Mouse (Mus musculus): ENCODE data around the gene Gm49392. TPM values are rescaled to one million over a fixed set of nuclear protein-coding genes. Genes with fewer than 3 reads are reported as not detected.
"Not testable (repeated sequence)": the region's sequence is repeated elsewhere in the genome, so short reads cannot be mapped to it uniquely, and the experiment has no call there.

Gene Gm49392
- polyA plus RNA-seq (2015; fragmentation: Nextera tagmentation; extraction: Ambion mirVana), result 0.35 TPM in 1 of 2 replicates, not detected in the other

DNA sequence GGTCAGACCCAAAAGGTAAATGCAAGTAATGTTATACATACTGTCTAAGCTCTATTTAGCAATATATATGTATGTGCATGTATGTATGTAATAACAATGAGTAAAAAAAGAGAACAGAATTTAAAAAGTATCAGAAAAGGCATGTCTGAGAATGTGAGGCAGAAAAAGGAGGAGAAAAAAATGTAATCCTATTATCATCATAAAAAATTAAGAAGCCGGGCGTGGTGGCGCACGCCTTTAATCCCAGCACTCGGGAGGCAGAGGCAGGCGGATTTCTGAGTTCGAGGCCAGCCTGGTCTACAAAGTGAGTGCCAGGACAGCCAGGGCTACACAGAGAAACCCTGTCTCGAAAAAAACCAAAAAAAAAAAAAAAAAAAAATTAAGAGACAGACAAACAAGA is at the start of gene Gm49392:
Gene Gm49392 (minus strand): TSS at position 101 of the 400 bp plus-strand sequence.
- not testable (repeated sequence) for H3K9me3 ChIP-seq (ENCODE audit: control insufficient read depth, low read length); H3K4me3 ChIP-seq (ENCODE audit: low read length); H3K27me3 ChIP-seq (replicated peaks; ENCODE audit: control insufficient read depth, insufficient read depth, low read length); H3K36me3 ChIP-seq (ENCODE audit: control insufficient read depth, insufficient read depth, low read length); ATAC-seq; H3K27ac ChIP-seq (ENCODE audit: low read depth, low read length); H3K4me2 ChIP-seq (ENCODE audit: low read length); H3K4me1 ChIP-seq (ENCODE audit: control insufficient read depth, insufficient read depth, low read depth, low read length); H3K9ac ChIP-seq (ENCODE audit: low read depth, low read length)
- 85% methylated on average over 8 of the region's 8 CpGs for WGBS

DNA sequence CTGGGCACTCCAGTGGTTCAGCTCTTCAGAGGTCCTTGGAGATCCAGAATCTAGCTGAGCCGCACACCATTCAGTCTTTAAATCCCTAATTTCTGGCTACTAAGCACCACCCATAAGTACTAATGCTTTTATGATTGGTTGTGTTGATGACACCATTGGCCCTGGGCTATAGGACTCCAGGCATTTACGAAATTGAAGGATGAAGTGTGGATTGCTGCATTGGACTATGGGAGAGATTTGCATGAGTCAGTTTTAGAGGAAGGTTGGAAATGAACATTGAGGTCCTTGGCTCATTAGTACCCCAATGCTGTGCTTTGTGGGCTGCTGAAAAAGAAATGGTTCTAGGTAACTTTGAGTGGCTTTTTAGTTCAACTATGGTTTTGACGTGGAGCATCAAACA is 45.2 kb upstream of the Gm49392 start, which contains the start of gene Tpbpa:
Gene Tpbpa (minus strand): TSS at position 101 of the 400 bp plus-strand sequence.
- not testable (repeated sequence) for H3K4me3 ChIP-seq (ENCODE audit: low read length); H3K27ac ChIP-seq (ENCODE audit: low read depth, low read length); ATAC-seq; H3K9ac ChIP-seq (ENCODE audit: low read depth, low read length); H3K4me1 ChIP-seq (ENCODE audit: control insufficient read depth, insufficient read depth, low read depth, low read length); H3K27me3 ChIP-seq (replicated peaks; ENCODE audit: control insufficient read depth, insufficient read depth, low read length); H3K9me3 ChIP-seq (ENCODE audit: control insufficient read depth, low read length); H3K4me2 ChIP-seq (ENCODE audit: low read length); H3K36me3 ChIP-seq (ENCODE audit: control insufficient read depth, insufficient read depth, low read length)
- WGBS, result 79% methylated on average over 3 of the region's 3 CpGs

DNA sequence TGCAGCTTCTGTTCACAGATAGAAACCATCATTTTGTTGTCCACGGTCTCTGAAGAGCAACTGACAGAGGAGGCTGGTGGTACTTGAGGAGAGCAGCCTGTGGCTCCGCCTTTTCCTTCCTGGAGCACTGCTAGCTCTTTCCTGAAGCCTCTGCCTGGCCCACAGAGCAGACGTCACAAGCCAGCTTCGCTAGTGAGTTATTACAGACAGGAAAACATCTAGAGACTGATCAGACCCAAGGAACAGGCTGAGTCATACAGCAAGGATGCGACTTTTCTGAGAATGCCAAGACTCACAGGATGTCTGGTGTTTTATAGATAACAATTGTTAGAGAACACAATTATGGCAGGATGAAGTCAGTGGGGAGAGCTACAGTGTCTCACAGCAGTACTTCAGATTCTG is 39.8 kb upstream of the Gm49392 start, which contains the start of the genes Gm49391 and Ctla2a:
Gene Gm49391 (minus strand): TSS at position 72 of the 402 bp plus-strand sequence.
Gene Ctla2a (minus strand): TSS at position 126 of the 402 bp plus-strand sequence.
- no peaks in the 10 kb centered on the region for H3K36me3 ChIP-seq (ENCODE audit: control insufficient read depth, insufficient read depth, low read length)
- H3K4me2 ChIP-seq (ENCODE audit: low read length), result no peak within 1 kb of the TSS
- no peak within 1 kb of the TSS for H3K27ac ChIP-seq (ENCODE audit: low read depth, low read length)
- no peak for ATAC-seq
- 76% methylated on average over 5 of the region's 5 CpGs for WGBS
- H3K9ac ChIP-seq (ENCODE audit: low read depth, low read length), result no peak within 1 kb of the TSS
- no peaks in the 10 kb centered on the region for H3K27me3 ChIP-seq (replicated peaks; ENCODE audit: control insufficient read depth, insufficient read depth, low read length)
- H3K4me1 ChIP-seq (ENCODE audit: control insufficient read depth, insufficient read depth, low read depth, low read length), result no peaks in the 10 kb centered on the region
- H3K9me3 ChIP-seq (ENCODE audit: control insufficient read depth, low read length), result peaks cover 2% of the 10 kb centered on the region; the same call in 1 of the 2 replicates
- H3K4me3 ChIP-seq (ENCODE audit: low read length), result no peak within 1 kb of the TSS

DNA sequence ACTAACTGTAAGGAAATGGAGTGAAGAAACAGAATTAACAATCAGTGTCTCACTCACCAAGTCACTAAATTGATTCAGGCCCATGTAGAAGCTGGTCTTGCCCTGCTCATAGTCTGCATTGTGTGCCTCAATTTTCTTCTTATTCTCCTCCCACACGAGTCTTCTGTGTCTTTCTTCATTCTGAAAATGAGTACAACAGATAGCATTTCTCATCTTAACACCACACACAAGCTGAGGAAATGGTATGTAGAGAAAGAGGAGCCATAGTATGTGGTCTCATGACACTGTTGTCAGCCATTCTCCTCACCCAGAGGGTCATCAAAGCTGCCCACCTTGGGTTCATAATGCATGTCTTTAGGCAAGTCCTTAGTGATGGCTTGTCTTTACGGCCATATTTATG is 38.8 kb upstream of the Gm49392 start, which contains the start of gene Gm49393:
Gene Gm49393 (minus strand): TSS at position 101 of the 400 bp plus-strand sequence.
- not testable (repeated sequence) for H3K27ac ChIP-seq (ENCODE audit: low read depth, low read length); H3K9ac ChIP-seq (ENCODE audit: low read depth, low read length); H3K4me2 ChIP-seq (ENCODE audit: low read length); H3K4me3 ChIP-seq (ENCODE audit: low read length); H3K27me3 ChIP-seq (replicated peaks; ENCODE audit: control insufficient read depth, insufficient read depth, low read length); ATAC-seq; H3K4me1 ChIP-seq (ENCODE audit: control insufficient read depth, insufficient read depth, low read depth, low read length); H3K9me3 ChIP-seq (ENCODE audit: control insufficient read depth, low read length); H3K36me3 ChIP-seq (ENCODE audit: control insufficient read depth, insufficient read depth, low read length)
- WGBS, result 71% methylated on average over 2 of the region's 2 CpGs

DNA sequence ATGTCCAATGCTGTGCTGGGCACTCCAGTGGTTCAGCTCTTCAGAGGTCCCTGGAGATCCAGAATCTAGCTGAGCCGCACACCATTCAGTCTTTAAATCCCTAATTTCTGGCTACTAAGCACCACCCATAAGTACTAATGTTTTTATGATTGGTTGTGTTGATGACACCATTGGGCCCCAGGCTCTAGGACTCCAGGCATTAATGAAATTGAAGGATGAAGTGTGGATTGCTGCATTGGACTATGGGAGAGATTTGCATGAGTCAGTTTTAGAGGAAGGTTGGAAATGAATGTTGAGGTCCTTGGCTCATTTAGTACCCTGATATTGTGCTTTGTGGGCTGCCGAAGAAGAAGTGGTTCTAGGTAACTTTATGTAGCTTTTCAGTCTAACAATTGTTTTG is 8.1 kb upstream of the Gm49392 start, which contains the start of gene Tpbpb:
Gene Tpbpb (minus strand): TSS at position 101 of the 400 bp plus-strand sequence.
- 83% methylated on average over 2 of the region's 2 CpGs for WGBS
- H3K27me3 ChIP-seq (replicated peaks; ENCODE audit: control insufficient read depth, insufficient read depth, low read length); H3K4me1 ChIP-seq (ENCODE audit: control insufficient read depth, insufficient read depth, low read depth, low read length); H3K9me3 ChIP-seq (ENCODE audit: control insufficient read depth, low read length); H3K4me2 ChIP-seq (ENCODE audit: low read length); H3K4me3 ChIP-seq (ENCODE audit: low read length); H3K9ac ChIP-seq (ENCODE audit: low read depth, low read length); H3K36me3 ChIP-seq (ENCODE audit: control insufficient read depth, insufficient read depth, low read length); H3K27ac ChIP-seq (ENCODE audit: low read depth, low read length); ATAC-seq: not testable (repeated sequence)

DNA sequence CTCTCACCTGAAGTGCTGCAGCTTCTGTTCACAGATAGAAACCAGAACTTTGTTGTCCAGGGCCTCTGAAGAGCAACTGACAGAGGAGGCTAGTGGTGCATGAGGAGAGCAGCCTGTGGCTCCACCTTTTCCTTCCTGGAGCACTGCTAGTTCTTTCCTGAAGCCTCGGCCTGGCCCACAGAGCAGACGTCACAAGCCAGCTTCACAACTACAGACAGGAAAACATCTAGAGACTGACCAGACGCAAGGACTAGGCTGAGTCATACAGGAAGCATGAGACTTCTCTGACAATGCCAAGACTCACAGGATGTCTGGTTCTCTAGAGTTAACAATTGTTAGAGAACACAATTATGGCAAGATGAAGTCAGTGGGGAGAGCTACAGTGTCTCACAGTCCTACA is 634 bp upstream of the Gm49392 start, which contains the start of gene Ctla2b:
Gene Ctla2b (minus strand): TSS at position 120 of the 400 bp plus-strand sequence.
- H3K36me3 ChIP-seq (ENCODE audit: control insufficient read depth, insufficient read depth, low read length), result no peaks in the 10 kb centered on the region
- no peak for ATAC-seq
- H3K4me1 ChIP-seq (ENCODE audit: control insufficient read depth, insufficient read depth, low read depth, low read length), result no peaks in the 10 kb centered on the region
- 85% methylated on average over 3 of the region's 3 CpGs for WGBS
- no peak within 1 kb of the TSS for H3K9ac ChIP-seq (ENCODE audit: low read depth, low read length)
- no peak within 1 kb of the TSS for H3K4me2 ChIP-seq (ENCODE audit: low read length)
- H3K27me3 ChIP-seq (replicated peaks; ENCODE audit: control insufficient read depth, insufficient read depth, low read length), result no peaks in the 10 kb centered on the region
- no peak within 1 kb of the TSS for H3K27ac ChIP-seq (ENCODE audit: low read depth, low read length)
- no peak within 1 kb of the TSS for H3K4me3 ChIP-seq (ENCODE audit: low read length)
- H3K9me3 ChIP-seq (ENCODE audit: control insufficient read depth, low read length), result no peaks in the 10 kb centered on the region

DNA sequence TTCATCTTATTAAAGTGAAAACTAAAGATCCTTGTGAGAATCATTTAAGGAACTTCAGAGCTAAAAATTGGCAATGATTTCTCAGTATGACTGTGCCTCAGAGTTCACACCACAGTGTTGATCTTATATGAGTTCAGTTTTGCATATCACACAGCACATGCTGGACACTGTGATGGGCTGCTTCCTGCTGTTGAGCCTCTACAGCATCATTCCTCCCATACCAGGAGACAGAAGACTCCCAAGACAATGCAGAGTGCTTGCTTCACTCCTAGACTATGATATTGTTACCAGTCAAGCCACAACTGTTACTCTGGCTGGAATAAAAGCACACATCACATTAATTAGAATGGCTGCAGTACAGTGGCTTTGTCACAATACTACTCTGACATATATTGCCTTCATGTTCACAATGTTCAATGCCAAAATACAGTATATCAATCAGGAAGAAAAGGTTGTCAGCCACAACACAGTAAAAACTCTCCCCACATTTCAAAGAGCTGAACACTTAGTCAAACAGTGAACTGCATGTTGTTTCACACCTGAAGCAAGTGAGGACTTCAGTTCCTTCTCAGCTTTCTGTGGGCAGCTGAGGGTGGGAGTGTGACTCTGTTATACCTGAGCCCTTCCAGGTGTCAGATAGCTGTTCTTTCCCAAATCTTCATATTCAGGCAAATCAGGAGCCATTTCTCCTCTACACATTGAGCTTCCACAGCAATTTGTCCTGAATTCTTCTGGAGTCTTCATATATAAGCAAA is 1.1 kb downstream of the Gm49392 start:
- Histone ChIP-seq H3K27me3 (replicated peaks; ENCODE audit: control insufficient read depth, insufficient read depth, low read length) (no peaks in the 10 kb centered on the region), H3K27ac (ENCODE audit: low read depth, low read length) (no peak overlapping the region), H3K4me2 (ENCODE audit: low read length) (no peak overlapping the region), H3K9ac (ENCODE audit: low read depth, low read length) (no peak overlapping the region), H3K36me3 (ENCODE audit: control insufficient read depth, insufficient read depth, low read length) (no peaks in the 10 kb centered on the region), H3K4me3 (ENCODE audit: low read length) (no peak overlapping the region), H3K4me1 (ENCODE audit: control insufficient read depth, insufficient read depth, low read depth, low read length) (no peaks in the 10 kb centered on the region), H3K9me3 (ENCODE audit: control insufficient read depth, low read length) (no peaks in the 10 kb centered on the region)
- no peak for ATAC-seq

DNA sequence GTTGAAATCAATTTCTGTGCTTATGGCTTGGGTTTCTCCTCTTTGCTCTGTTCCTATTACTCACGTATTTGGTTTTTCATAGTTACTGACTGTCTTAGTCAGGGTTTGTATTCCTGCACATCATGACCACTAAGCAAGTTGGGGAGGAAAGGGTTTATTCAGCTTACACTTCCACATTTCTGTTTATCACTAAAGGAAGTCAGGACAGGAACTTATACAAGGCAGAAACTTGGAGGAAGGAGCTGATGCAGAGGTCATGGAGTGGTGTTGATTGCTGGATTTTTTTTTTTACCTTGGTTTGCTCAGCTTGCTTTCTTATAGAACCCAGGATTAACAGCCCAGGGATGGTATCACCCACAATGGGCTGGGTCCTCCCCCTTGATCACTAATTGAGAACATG is 4.4 kb downstream of the Gm49392 start:
- no peak overlapping the region for H3K4me2 ChIP-seq (ENCODE audit: low read length)
- no peak for ATAC-seq
- no peaks in the 10 kb centered on the region for H3K36me3 ChIP-seq (ENCODE audit: control insufficient read depth, insufficient read depth, low read length)
- no peak overlapping the region for H3K9ac ChIP-seq (ENCODE audit: low read depth, low read length)
- H3K4me3 ChIP-seq (ENCODE audit: low read length), result no peak overlapping the region
- H3K4me1 ChIP-seq (ENCODE audit: control insufficient read depth, insufficient read depth, low read depth, low read length), result no peaks in the 10 kb centered on the region
- H3K9me3 ChIP-seq (ENCODE audit: control insufficient read depth, low read length), result no peaks in the 10 kb centered on the region
- 89% methylated on average over 1 of the region's 1 CpGs for WGBS
- H3K27me3 ChIP-seq (replicated peaks; ENCODE audit: control insufficient read depth, insufficient read depth, low read length), result no peaks in the 10 kb centered on the region
- no peak overlapping the region for H3K27ac ChIP-seq (ENCODE audit: low read depth, low read length)

DNA sequence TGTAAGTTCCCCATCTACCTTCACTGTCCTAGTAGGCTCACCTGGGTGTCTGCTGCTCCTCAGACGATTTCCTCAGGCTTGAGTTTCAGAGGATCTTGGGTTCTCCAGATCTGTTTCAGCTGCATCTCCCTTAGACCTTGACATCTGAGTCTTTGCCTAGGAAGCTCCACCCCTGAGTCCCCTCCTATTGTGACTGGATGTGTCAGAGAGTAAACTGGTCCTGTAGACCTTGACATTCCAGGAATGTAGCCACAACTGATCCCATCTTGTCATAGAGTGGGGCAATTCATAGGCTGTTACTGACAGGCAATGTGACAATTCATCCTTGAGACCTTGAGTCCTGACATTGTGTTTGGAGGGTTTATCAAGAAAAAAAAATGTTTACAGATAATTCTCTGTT is 32.4 kb downstream of the Gm49392 start, which contains the start of gene 4930486L24Rik:
Gene 4930486L24Rik (minus strand): TSS at position 195 of the 400 bp plus-strand sequence.
- WGBS, result 62% methylated on average over 1 of the region's 1 CpGs
- H3K36me3 ChIP-seq (ENCODE audit: control insufficient read depth, insufficient read depth, low read length), result no peaks in the 10 kb centered on the region
- no peaks in the 10 kb centered on the region for H3K4me1 ChIP-seq (ENCODE audit: control insufficient read depth, insufficient read depth, low read depth, low read length)
- H3K4me2 ChIP-seq (ENCODE audit: low read length), result no peak within 1 kb of the TSS
- H3K4me3 ChIP-seq (ENCODE audit: low read length), result no peak within 1 kb of the TSS
- H3K27me3 ChIP-seq (replicated peaks; ENCODE audit: control insufficient read depth, insufficient read depth, low read length), result no peaks in the 10 kb centered on the region
- no peak within 1 kb of the TSS for H3K27ac ChIP-seq (ENCODE audit: low read depth, low read length)
- ATAC-seq, result no peak
- H3K9me3 ChIP-seq (ENCODE audit: control insufficient read depth, low read length), result no peaks in the 10 kb centered on the region
- no peak within 1 kb of the TSS for H3K9ac ChIP-seq (ENCODE audit: low read depth, low read length)

Data from hindbrain, embryonic 16.5 days (tissue).